Mouse (Mus musculus): ENCODE results near the gene Tnks2. TPM values are rescaled to one million over a fixed set of nuclear protein-coding genes. Genes with fewer than 3 reads are reported as not detected.
A peak's percentile ranks its signal among the peaks of the same experiment; 100 is the strongest.

The Tnks2 gene
- polyA plus RNA-seq, 1 experiment from 2014 or later, result 71.7 TPM

DNA sequence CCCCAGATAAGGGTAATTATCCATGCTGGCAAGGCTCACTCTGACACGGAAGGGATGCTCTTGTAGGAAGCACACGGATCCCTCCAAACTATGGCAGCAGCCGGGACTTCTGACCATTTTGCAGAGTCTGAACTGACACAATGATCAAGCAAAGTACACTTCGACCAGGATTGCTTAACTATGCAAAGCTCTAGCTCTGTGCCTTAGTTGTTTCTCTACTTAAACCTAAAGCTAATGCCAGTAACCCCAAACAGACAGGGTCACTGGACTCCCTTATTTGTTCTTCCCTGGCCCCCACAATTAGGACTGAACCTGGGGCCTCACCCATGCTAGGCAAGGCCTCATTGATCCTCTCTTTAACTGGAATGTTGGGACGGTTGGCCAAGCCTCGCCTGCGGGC is 33.7 kb upstream of the Tnks2 start:
- Histone ChIP-seq H3K4me1 (ENCODE audit: control insufficient read depth in 2 of 2, insufficient read depth in 2 of 2, low read length in 2 of 2) (peaks cover 13 to 17% of the 10 kb centered on the region in 2 experiments), H3K4me2 (ENCODE audit: low read length) (no peak overlapping the region), H3K27me3 (ENCODE audit: control insufficient read depth, insufficient read depth, low read length) (no peaks in the 10 kb centered on the region), H3K4me3 (ENCODE audit: control insufficient read depth in 1 of 2, insufficient read depth in 1 of 2, low read depth in 1 of 2, low read length in 2 of 2) (no peak overlapping the region), H3K27ac (replicated peaks in 1 of 2; ENCODE audit: control insufficient read depth in 1 of 2, insufficient read depth in 1 of 2, low read depth in 2 of 2, low read length in 2 of 2) (no peak overlapping the region), H3K9me3 (ENCODE audit: control insufficient read depth, low read length) (0 out of 2 replicates have a peak, but pooled peaks cover 4% of the 10 kb centered on the region), H3K36me3 (ENCODE audit: control insufficient read depth, insufficient read depth, low read length) (no peaks in the 10 kb centered on the region), H3K9ac (ENCODE audit: low read length) (no peak overlapping the region)
- WGBS, result 83% methylated on average over 7 of the region's 7 CpGs
- no peak for ATAC-seq (ENCODE audit: insufficient number of reproducible peaks, insufficient read depth, low FRiP score, low read depth)

GRCm38 (mm10) chr19:36801856-36802641 is 32.0 kb upstream of the Tnks2 start:
- Histone ChIP-seq H3K4me2 (ENCODE audit: low read length) (no peak overlapping the region), H3K9me3 (ENCODE audit: control insufficient read depth, low read length) (0 out of 2 replicates have a peak, but pooled peaks cover 4% of the 10 kb centered on the region), H3K27me3 (ENCODE audit: control insufficient read depth, insufficient read depth, low read length) (no peaks in the 10 kb centered on the region), H3K4me3 (ENCODE audit: control insufficient read depth in 1 of 2, insufficient read depth in 1 of 2, low read depth in 1 of 2, low read length in 2 of 2) (no peak overlapping the region), H3K36me3 (ENCODE audit: control insufficient read depth, insufficient read depth, low read length) (no peaks in the 10 kb centered on the region), H3K4me1 (ENCODE audit: control insufficient read depth in 2 of 2, insufficient read depth in 2 of 2, low read length in 2 of 2) (peaks cover 9 to 10% of the 10 kb centered on the region in 2 experiments), H3K9ac (ENCODE audit: low read length) (no peak overlapping the region), H3K27ac (replicated peaks in 1 of 2; ENCODE audit: control insufficient read depth in 1 of 2, insufficient read depth in 1 of 2, low read depth in 2 of 2, low read length in 2 of 2) (no peak overlapping the region)
- WGBS, result 83% methylated on average over 9 of the region's 9 CpGs
- ATAC-seq (ENCODE audit: insufficient number of reproducible peaks, insufficient read depth, low FRiP score, low read depth), result no peak

- no peak overlapping the region for H3K4me3 ChIP-seq (ENCODE audit: control insufficient read depth in 1 of 2, insufficient read depth in 1 of 2, low read depth in 1 of 2, low read length in 2 of 2)
- H3K4me1 ChIP-seq (ENCODE audit: control insufficient read depth in 2 of 2, insufficient read depth in 2 of 2, low read length in 2 of 2), result peaks cover 6 to 9% of the 10 kb centered on the region in 2 experiments; a peak in 3 of 4 replicates
- H3K36me3 ChIP-seq (ENCODE audit: control insufficient read depth, insufficient read depth, low read length), result no peaks in the 10 kb centered on the region
- 0 out of 2 replicates have a peak, but pooled peaks cover 4% of the 10 kb centered on the region for H3K9me3 ChIP-seq (ENCODE audit: control insufficient read depth, low read length)
- H3K9ac ChIP-seq (ENCODE audit: low read length), result no peak overlapping the region
- no peak overlapping the region for H3K4me2 ChIP-seq (ENCODE audit: low read length)
- WGBS, result 88% methylated on average over 8 of the region's 8 CpGs
- no peak for ATAC-seq (ENCODE audit: insufficient number of reproducible peaks, insufficient read depth, low FRiP score, low read depth)
- H3K27ac ChIP-seq (replicated peaks in 1 of 2; ENCODE audit: control insufficient read depth in 1 of 2, insufficient read depth in 1 of 2, low read depth in 2 of 2, low read length in 2 of 2), result no peak overlapping the region
- H3K27me3 ChIP-seq (ENCODE audit: control insufficient read depth, insufficient read depth, low read length), result no peaks in the 10 kb centered on the region
These were observed 30.6 kb upstream of the Tnks2 start for GRCm38 (mm10) chr19:36803403-36803802.

GRCm38 (mm10) chr19:36806842-36807241 is 27.2 kb upstream of the Tnks2 start:
- no peak overlapping the region for H3K27ac ChIP-seq (replicated peaks in 1 of 2; ENCODE audit: control insufficient read depth in 1 of 2, insufficient read depth in 1 of 2, low read depth in 2 of 2, low read length in 2 of 2)
- H3K4me2 ChIP-seq (ENCODE audit: low read length), result no peak overlapping the region
- no peaks in the 10 kb centered on the region for H3K36me3 ChIP-seq (ENCODE audit: control insufficient read depth, insufficient read depth, low read length)
- H3K27me3 ChIP-seq (ENCODE audit: control insufficient read depth, insufficient read depth, low read length), result no peaks in the 10 kb centered on the region
- H3K4me1 ChIP-seq (ENCODE audit: control insufficient read depth in 2 of 2, insufficient read depth in 2 of 2, low read length in 2 of 2), result no peaks in the 10 kb centered on the region; a peak in 1 of 4 replicates
- WGBS, result 76% methylated on average over 2 of the region's 2 CpGs
- no peak for ATAC-seq (ENCODE audit: insufficient number of reproducible peaks, insufficient read depth, low FRiP score, low read depth)
- H3K4me3 ChIP-seq (ENCODE audit: control insufficient read depth in 1 of 2, insufficient read depth in 1 of 2, low read depth in 1 of 2, low read length in 2 of 2), result no peak overlapping the region
- 0 out of 2 replicates have a peak, but pooled peaks cover 4% of the 10 kb centered on the region for H3K9me3 ChIP-seq (ENCODE audit: control insufficient read depth, low read length)
- H3K9ac ChIP-seq (ENCODE audit: low read length), result no peak overlapping the region

GRCm38 (mm10) chr19:36808426-36809105 is 25.5 kb upstream of the Tnks2 start:
- Histone ChIP-seq H3K4me2 (ENCODE audit: low read length) (peak overlapping the region; percentile 8), H3K9ac (ENCODE audit: low read length) (no peak overlapping the region), H3K4me1 (ENCODE audit: control insufficient read depth in 2 of 2, insufficient read depth in 2 of 2, low read length in 2 of 2) (no peaks in the 10 kb centered on the region; a peak in 1 of 4 replicates), H3K27me3 (ENCODE audit: control insufficient read depth, insufficient read depth, low read length) (no peaks in the 10 kb centered on the region), H3K9me3 (ENCODE audit: control insufficient read depth, low read length) (no peaks in the 10 kb centered on the region), H3K36me3 (ENCODE audit: control insufficient read depth, insufficient read depth, low read length) (no peaks in the 10 kb centered on the region), H3K4me3 (ENCODE audit: control insufficient read depth in 1 of 2, insufficient read depth in 1 of 2, low read depth in 1 of 2, low read length in 2 of 2) (no peak overlapping the region; a peak in 1 of 4 replicates), H3K27ac (replicated peaks in 1 of 2; ENCODE audit: control insufficient read depth in 1 of 2, insufficient read depth in 1 of 2, low read depth in 2 of 2, low read length in 2 of 2) (no peak overlapping the region)
- WGBS, result 55% methylated on average over 21 of the region's 21 CpGs
- no peak for ATAC-seq (ENCODE audit: insufficient number of reproducible peaks, insufficient read depth, low FRiP score, low read depth)

DNA sequence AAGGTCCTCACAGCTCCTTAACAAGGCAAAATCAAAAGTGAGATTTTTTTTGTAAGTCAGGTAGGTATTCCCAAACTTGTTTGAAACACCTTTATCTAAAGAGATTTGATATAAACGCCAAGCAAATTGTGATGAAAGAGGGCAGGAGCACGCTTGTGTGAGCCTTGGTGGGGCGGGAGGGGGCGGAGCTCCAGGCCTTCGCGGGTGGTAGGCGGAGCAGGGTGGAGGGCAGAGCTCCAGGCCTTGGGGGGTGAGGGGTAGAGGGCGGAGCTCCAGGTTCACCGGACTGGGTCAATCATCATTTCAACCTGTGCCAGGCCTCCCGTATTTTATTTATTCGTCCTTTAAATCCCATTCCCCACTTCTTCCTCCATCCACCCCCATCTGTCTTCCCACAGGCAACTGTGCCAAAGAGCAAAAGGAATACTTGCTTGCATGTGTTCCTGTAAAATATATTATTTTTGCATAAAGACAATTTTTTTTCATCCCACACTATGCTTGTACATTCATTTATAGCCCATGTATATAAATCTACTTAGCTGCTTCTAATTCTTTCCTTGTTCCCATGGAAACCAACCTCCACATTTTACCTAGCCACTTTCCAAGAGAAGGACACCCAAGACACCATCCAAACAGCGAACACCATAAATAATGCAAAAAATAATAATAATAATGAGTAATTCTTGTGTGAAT is 24.4 kb upstream of the Tnks2 start:
- no peaks in the 10 kb centered on the region for H3K27me3 ChIP-seq (ENCODE audit: control insufficient read depth, insufficient read depth, low read length)
- no peak for ATAC-seq (ENCODE audit: insufficient number of reproducible peaks, insufficient read depth, low FRiP score, low read depth)
- WGBS, result 37% methylated on average over 12 of the region's 12 CpGs
- H3K4me1 ChIP-seq (ENCODE audit: control insufficient read depth in 2 of 2, insufficient read depth in 2 of 2, low read length in 2 of 2), result no peaks in the 10 kb centered on the region; a peak in 1 of 4 replicates
- no peak overlapping the region for H3K9ac ChIP-seq (ENCODE audit: low read length)
- no peak overlapping the region for H3K4me2 ChIP-seq (ENCODE audit: low read length)
- H3K36me3 ChIP-seq (ENCODE audit: control insufficient read depth, insufficient read depth, low read length), result no peaks in the 10 kb centered on the region
- H3K4me3 ChIP-seq (ENCODE audit: control insufficient read depth in 1 of 2, insufficient read depth in 1 of 2, low read depth in 1 of 2, low read length in 2 of 2), result no peak overlapping the region
- H3K27ac ChIP-seq (replicated peaks in 1 of 2; ENCODE audit: control insufficient read depth in 1 of 2, insufficient read depth in 1 of 2, low read depth in 2 of 2, low read length in 2 of 2), result no peak overlapping the region
- H3K9me3 ChIP-seq (ENCODE audit: control insufficient read depth, low read length), result no peaks in the 10 kb centered on the region

GRCm38 (mm10) chr19:36812011-36812410 is 22.0 kb upstream of the Tnks2 start:
- peaks cover 0 to 5% of the 10 kb centered on the region in 2 experiments; a peak in 1 of 4 replicates for H3K4me1 ChIP-seq (ENCODE audit: control insufficient read depth in 2 of 2, insufficient read depth in 2 of 2, low read length in 2 of 2)
- no peak overlapping the region for H3K4me3 ChIP-seq (ENCODE audit: control insufficient read depth in 1 of 2, insufficient read depth in 1 of 2, low read depth in 1 of 2, low read length in 2 of 2)
- no peaks in the 10 kb centered on the region for H3K9me3 ChIP-seq (ENCODE audit: control insufficient read depth, low read length)
- H3K9ac ChIP-seq (ENCODE audit: low read length), result no peak overlapping the region
- H3K27ac ChIP-seq (replicated peaks in 1 of 2; ENCODE audit: control insufficient read depth in 1 of 2, insufficient read depth in 1 of 2, low read depth in 2 of 2, low read length in 2 of 2), result no peak overlapping the region
- ATAC-seq (ENCODE audit: insufficient number of reproducible peaks, insufficient read depth, low FRiP score, low read depth), result no peak
- H3K4me2 ChIP-seq (ENCODE audit: low read length), result no peak overlapping the region
- H3K36me3 ChIP-seq (ENCODE audit: control insufficient read depth, insufficient read depth, low read length), result no peaks in the 10 kb centered on the region
- H3K27me3 ChIP-seq (ENCODE audit: control insufficient read depth, insufficient read depth, low read length), result no peaks in the 10 kb centered on the region
- 39% methylated on average over 8 of the region's 8 CpGs for WGBS
